Mouse (Mus musculus) lung, postnatal 0 days (tissue): Measurements from ENCODE around the gene Ggn.

ENCODE experiments used
- CTCF ChIP-seq: IDR thresholded peaks from 2 replicates; pipeline ENCODE4 v1.5.1; 2016; ENCODE audit warnings: antibody characterized with exemption, mild to moderate bottlenecking
- EP300 ChIP-seq: IDR thresholded peaks from 2 replicates; pipeline ENCODE4 v1.6.1; 2016; ENCODE audit warnings: antibody characterized with exemption, mild to moderate bottlenecking, control low read depth

GRCm38 (mm10) chr7:29179323-29179722, 9.3 kb downstream of the Ggn start:
- TF ChIP-seq CTCF = no peak
- peak; percentile 38; the same call in 1 of the 2 replicates for TF ChIP-seq EP300
